Mouse (Mus musculus) layer of hippocampus, postnatal 36 days (tissue): ENCODE results near the gene Cadm1. TPM values are rescaled to one million over a fixed set of nuclear protein-coding genes. Genes with fewer than 3 reads are reported as not detected.

ENCODE experiments used
- DNase-seq, 2 experiments: peaks; one replicate each; pipeline ENCODE4 v3.0.0; 2022
- total RNA-seq, 2 experiments: library from RNA; stranded (reverse); gene quantifications; 2 replicates each; pipeline ENCODE4 v1.2.3; 2021

Gene Cadm1
- total RNA-seq, 2 experiments from 2014 or later = 232 to 234 TPM

DNA sequence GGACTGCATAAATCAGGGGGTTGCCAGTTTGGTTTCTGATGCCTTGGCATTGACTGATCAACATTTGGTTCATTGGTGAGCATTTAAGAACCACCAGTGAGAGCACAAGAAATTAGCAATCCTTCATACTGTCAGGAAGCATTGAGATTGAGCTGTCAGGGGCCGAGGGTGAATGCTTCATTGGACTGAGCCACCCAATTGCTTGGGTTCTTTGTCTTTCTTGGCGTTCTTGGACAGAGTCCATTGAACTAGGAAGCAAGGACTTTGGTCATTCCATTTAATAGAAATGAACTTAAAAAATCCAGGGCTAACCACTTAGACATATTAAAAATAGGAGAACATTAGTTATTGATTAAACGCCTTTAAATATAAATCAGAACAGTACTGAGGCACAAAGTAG, 214.9 kb downstream of the Cadm1 start:
- DNase-seq = no peak

DNA sequence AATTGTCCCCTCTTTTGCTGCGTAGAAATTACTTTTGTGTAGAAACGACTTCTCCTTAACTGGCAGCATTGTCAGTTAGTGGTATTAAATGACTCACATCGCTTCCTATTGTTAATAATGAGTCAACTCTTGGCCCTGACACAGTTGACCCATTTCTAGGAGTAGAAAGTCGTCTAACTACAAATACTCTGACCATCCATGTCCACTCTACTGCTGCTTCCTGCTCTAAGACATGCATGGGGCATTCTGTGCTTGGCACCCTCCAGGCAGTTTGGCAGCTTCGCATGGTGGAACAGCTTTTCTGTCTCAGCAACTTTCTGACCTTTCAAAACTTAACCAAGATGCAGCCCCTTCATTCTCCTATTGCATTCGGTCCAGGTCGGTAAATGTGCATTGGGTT, 215.7 kb downstream of the Cadm1 start:
- no peak for DNase-seq

DNA sequence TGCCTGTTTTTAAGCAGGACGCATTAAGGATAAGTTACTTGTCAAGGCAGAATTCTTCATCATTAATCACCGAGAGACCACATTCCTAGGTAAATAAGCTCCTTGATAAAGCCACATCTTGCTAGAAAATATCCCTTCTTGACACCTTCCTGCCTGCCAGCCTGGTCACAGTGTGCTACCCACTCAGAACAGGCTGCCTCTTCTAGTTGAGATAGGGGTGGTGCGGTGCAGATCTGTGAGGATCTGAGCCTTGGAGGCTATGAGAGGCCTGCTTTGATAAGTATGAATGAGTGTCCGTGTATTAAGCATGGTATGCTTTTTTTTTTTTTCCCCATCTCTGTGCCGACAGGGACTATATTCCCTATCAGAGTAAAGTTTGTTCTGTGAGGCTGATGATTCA, 219.2 kb downstream of the Cadm1 start:
- DNase-seq = no peak

DNA sequence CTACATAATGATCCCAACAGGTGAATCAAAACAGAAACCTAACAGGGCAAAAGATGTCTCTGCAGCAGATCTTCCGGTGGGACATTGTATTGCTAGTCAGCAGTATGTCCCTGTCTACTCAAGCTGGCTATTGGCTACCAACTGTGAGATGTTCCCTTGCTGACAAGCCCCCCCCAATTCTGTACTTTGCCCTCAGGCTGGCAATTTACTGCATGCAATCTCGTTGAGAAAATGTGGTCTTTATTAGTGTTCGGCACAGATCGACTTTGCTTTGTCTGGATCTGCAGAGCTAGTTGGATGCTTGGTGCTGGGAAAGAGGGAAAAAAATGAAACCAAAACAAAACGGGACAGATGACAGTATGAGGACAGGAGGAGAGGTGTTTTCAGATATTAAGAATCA, 222.5 kb downstream of the Cadm1 start:
- no peak for DNase-seq

DNA sequence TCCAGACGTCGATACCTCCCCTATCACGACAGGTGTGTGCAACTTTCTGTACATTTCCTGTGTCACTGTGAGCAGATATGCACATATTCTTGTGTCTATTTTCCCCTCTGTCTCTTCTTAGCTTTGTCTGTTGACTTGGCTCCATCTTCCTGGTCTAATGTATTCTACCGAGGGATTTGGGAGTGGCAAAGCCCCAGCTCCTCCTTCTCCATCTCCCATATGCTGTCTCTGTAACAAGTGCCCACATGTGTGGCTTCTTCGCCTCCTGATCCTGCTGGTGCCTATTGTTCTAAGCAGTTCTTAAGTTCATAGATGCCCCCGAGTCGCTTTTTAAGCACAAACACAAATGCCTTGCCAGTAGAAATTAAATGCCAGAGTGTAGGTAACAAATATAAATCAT, 223.2 kb downstream of the Cadm1 start:
- no peak for DNase-seq

DNA sequence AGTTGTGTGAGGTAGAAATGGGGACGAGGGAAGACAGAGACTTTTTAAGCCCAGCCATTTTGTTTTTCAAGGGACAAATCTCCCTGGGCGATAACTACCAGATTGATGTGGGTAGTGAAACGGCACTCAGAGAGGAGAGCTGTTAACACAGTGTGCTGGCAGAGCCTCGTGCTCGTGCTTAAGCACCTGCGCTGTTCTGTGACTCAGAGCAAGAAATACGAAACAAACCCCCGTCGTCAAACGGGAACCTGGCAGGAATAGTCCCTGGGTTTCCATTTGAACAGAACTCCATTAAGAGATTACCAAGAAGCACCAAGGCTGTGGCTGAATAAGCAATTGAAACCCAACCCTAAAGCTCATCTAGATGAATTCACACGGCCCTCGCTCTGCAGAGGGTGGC, 225.1 kb downstream of the Cadm1 start:
- DNase-seq = peak; percentile 56 to 69

DNA sequence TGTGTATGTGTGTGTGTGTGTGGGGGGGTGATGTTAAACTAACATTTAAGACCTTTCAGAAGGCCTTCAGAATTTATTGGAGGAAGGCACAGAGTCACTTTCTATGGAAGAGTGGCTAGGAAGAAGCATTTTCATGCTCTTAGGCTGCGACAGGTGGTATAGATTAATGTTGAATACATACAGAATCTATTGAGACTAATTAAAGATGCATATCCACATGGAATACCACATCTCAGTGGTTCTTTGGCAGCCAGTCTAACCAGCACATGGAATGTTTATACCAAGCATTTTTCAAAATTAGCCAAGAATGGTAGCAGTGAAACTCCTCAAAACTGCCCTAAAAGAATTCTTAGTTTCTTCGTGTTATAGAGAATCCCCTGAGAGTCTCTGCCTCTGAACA, 227.8 kb downstream of the Cadm1 start:
- no peak for DNase-seq

DNA sequence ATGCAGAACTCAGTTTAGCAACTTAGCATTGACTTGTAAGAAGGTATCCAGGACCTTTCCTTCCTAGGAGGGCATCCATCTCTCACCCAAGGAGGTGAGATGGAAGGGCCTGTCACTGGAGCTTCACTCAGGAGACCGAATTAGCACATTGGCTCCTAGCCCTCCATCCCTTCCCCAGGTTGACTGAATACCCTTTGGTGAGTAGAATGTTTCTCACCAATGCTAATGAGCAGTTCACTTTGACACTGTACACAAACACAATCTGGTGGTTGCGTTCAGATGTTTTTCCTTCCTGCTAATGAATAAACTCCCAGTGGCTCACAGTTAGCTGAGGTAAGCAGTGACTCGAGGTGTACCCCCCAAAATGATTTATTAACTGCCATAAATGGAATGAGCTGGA, 228.3 kb downstream of the Cadm1 start:
- no peak for DNase-seq

DNA sequence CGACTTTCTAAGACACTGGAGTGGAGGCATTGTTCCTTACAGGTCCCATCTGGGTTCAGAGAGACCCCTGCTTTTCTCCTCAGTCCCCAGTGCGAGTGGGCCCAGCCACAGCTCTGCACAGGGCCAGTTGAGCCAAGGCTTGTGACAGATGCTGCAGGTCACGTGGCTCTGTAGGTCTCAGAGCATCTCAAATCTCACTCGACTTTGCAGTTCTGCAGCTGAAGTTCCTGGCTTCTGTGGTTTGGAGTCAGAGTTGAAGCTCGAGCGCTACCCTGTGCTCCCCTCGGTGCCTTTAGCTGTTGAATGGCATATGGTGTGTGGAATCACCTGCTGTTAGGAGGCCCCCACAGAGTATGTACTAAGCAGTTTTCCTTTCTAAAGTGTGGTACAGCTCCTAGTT, 229.8 kb downstream of the Cadm1 start:
- no peak for DNase-seq

DNA sequence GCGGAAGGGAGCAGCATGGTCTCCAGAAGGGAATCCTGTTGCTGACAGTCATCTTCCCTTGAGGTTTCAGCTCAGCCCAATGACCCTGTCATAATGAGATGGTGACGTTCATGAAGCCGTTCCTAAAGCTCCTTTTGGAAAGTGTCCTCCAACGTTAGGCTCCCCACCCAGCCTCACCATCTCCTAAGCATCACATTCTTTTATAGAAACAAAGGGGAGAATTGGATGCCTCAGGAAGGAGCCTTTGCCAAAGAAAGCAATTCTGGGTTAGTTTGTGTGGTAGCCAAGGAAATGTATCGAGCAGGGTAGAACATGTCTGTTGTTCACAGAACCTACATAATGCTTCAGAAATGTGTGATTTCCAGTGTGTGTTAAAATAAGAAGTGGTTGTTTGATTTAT, 231.6 kb downstream of the Cadm1 start:
- DNase-seq = no peak

DNA sequence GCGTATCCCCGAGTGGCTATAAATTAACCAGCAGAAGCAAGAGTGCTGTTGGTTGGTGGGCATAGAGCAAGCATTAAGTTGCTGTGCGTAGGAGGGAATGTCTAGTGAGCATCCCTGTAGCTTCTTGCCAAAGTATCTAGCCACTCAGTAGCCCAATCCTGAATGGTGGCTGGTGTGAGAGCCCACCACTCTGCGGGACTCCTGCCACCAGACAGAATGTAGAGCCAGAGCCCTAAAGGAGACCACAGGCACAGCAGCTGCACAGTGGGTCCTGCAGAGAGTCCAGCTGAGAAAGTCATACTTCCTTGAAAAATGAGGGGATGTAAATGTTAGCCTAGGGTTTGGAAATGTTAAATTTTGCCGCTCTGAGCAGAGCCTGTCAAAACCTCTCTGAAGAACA, 232.9 kb downstream of the Cadm1 start:
- no peak for DNase-seq

DNA sequence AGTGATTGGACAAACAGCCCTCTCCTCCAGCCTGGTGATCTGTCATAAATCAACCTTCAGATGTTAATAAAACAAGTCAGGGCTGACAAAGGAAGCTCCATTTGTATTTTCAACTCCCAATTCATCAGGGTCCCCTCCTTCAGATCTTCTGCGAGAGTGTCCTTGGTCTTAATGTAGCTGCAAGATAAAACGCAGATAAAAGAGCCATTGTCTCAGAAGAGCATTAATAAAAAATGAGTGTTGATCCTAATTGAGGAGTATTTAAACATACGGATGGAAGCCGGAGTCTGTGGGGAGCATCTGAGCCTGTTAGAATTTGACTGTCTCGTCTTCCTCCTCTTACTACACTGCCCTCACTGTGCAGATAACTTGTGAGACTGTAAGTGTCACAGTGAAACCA, 234.9 kb downstream of the Cadm1 start:
- DNase-seq = no peak

DNA sequence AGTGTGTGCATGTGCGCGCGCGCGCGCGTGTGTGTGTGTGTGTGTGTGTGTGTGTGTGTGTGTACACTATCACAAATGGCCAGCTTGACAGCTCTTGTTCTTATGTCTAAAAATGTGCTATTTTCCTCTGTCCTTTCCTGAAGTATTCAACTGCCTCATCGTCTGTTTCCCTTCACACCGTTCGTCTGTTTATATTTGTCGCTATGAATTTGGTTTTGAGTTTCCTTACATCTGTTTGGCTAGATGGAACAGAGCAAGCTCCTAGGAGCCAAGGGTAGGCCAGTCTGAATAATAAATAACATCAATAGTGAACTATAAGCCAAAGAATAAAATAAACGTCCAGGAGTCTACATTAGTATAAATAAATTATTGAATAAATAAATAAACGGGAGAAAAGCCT, 235.3 kb downstream of the Cadm1 start:
- no peak for DNase-seq

DNA sequence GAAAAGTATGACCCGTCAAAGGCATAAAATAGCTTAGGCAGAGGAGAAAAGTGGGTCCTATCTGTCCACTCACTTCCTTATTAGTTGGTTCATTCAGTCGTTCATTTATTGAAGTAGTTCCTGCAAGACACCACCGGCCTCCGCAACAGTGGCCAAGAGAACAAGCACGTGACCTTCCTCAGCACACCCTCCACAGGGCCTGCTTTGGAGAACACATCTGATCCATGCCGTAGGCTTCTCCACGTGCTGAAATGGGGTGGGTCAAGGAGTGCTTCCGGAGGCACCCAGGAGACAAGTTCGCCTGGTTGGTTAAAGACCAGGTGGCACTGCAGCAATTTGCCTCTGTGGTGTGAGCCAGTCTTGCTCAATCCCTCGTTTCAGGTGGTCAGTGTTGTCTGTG, 236.4 kb downstream of the Cadm1 start:
- DNase-seq = no peak

DNA sequence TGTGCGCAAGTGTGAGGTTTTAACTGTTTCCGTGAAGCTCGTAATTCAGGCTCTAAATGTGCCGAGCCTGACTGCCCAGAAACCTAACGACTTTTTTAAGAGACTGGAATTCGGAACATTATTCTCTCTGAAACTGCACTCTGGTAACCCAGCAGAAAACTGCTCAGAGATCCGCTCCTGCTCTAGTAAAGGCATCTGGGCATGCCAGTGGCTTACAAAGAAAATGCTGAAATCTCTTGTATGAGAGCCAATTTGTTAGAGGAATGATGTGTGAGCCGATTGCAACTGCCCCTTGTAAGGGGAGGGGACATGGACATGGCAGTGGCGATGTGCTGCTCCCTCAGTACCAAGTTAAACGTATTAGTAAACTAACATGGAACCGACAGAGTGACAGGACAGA, 240.9 kb downstream of the Cadm1 start:
- DNase-seq = no peak

DNA sequence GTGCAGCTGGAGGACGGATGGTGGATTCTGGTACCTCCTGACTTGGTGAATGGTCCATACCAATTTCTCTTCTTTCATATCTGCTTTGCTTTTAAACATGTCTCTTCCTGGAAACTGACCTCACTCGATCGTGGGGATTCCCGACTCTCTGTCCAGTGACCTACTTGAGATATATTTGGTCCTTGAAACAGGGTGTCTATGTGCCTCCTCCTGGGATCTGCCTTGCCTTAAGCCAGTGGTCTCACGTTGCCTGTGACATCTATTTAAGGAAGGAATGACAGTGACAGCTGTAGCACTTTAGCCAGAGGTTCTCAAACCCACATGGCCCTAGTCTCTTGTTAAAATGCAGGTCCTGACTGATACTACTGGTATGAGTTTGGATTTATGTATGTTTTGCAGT, 242.0 kb downstream of the Cadm1 start:
- no peak for DNase-seq

DNA sequence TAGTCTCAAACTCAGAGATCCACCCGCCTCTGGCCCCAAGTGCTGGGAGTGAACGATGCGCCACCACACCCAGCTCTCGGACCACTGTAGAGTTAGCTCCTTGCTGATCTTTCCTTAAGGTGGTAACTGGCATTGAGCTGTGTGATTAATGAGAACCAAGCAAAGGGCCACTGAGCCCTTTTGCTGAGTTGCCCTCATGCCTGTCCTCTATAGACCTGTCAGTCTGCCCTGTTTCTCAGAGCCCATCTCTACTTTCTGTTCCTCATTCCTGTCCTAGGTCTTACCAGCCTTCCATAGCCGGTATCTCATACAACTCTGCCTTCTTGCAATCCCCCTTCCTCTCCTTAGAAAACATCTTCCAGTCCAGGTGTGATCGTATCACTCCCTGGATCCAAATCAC, 242.8 kb downstream of the Cadm1 start:
- no peak for DNase-seq

DNA sequence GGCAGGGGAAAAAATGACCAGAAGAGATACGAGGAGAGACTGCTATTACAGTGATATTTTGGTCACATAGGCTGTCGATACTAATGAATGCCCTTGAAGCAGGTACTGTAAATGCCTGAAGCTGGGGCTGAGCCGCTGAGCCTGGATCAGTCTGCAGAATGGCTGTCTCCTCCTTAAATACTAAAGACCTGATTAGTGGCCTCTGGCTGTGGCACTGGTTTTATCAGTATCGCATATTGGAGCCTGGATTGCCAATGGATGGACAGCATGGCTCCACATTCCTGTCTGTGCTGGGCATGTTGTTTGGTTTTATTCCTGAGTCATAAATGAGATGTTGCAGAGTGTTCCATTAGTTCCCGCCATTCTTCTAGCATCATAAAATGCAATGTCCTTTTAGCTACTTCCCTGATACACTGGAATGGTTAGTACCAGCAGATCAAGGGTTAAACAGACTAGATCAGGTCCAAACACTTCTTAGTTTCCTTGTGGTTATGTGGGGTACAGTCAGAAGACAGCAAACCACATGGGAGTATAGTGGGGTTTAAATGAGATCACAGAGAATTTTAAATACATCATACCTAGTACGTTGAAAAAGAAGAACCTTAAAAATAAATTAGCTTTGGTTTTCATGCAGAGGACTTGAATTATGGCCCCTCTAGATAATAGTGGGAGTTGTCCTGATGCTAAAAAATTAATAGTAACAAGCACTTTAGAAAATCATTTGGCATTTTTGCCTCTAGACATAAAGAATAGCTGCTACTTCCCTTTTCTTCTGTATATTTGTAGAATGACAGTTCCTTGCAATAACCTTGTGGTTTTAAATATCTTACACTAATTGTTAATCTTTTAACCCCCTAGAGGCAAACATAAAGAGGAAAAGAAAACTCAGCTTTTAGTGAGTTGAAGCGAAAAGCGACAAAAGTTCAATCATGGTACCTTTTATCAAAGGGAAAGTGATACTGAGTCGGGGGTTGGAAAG, 247.3 kb downstream of the Cadm1 start:
- DNase-seq = no peak

DNA sequence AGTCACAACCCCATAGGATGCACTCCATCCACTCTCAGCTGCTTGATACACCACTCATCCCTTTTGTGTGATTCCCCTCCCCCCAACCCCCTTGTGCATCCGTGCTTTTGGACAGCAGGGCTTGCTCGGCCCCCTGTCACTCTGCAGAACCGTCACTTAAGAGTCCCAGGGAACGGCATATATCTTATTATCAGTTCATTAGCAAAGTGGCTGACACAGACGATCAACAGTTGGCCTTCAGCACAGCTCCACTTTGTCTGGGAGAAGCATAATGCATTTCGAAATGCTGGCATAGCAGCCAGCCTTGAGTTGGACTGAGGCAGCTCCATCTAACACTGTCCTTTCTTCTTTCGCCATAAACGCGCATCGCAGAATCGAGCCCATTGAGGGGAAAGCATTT, 248.5 kb downstream of the Cadm1 start:
- no peak for DNase-seq

DNA sequence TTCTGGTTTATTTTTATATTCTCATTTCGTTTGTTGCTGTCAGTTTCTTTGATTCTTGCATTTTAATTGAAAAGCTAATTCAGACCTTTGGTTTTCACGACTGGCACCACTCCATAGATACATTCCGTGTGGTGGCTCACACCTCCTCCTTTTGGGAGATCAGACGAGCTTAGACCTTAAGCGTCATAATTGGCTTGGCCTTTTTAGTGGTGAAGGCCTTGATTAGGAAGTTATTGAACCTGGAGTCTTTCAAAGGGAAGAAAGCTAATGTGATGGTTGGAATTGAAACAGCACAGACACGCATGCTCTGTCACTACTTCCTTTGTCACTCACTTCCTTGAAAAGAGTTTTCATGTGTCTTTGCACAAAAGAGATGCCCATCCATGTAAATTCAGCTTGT, 249.3 kb downstream of the Cadm1 start:
- DNase-seq = no peak

DNA sequence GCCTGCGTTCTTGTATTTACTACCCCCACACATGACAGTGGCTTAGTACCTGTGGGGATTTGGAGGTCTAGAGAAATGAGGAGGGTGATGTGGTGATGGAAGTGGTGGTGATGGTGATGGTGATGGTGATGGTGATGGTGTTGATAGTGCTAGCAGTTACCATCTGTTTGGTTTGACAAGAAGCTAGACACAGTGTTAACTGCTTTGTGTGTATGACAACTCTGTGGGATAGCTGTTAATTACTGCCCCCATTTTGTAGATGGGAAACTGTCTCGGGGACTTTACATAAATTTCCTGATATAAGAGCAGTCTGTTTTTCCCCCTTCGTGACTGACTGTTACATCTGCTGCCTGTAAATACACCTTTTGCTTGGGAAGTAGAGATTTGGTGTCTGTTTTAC, 256.7 kb downstream of the Cadm1 start:
- no peak for DNase-seq

DNA sequence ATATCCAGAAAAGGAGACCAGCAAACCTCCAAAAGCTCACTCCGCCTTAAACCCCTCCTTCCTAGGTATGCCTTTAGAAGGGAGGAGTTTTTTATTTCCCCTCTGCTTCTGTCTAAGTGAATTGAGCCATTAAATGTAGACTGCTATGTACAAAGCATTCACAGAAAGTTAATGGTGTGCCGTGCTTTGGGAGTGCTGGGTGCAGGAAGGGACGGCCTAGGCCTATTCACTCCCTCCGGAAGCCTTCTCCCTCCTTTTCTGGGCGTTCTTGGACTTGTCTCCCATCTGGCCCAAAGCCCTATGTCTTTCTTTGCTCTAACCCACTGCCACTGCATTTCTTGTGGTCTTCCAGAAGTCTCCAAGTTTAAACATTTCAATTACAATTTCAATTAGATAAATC, 268.5 kb downstream of the Cadm1 start:
- DNase-seq = no peak

DNA sequence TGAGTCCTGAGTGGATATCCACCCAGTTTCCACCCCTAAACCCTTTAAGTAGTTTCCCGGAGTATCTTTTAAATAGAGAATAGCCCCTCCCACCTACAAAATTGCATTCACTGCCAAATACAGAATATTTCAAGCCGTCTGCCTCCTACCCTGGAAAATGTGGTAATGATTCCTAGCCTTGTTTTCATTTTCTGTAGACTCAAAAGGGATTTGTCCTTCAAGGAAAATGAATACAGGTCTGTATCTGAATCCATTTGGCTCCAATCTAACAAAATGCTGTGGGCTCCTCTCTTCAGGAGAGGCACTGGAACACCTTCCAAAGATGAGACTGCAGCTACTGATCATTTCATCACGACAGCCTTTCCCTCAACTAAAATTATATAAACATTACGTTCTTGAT, 271.3 kb downstream of the Cadm1 start:
- DNase-seq = no peak

DNA sequence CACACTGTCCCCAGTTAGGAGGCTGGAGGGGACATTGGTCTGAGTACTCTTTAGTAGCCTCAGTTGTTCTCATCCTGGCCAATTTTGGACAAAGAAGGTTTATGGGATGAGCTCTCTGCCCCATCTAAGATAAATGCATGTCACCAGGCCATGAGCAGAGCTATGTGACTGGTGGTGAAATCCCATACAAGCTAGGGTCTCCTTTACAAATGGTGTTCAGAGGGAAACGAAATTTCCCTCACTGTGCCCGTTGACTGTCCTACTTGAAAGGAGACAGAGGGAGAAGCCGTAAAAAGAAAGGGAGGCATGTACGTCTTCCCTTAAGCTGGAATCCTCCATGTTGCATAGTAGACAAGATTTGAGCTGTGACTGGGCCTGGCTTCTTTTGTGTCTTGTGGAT, 272.6 kb downstream of the Cadm1 start:
- no peak for DNase-seq
